Mouse (Mus musculus) megakaryocyte, embryonic 14.5 days (primary cell): ENCODE measurements at regions not wholly inside any gene's neighbourhood (a gene's known extent, or its start where the extent isn't known, plus 50 kb on each side); places are given as distances from the start of the nearest gene placed in this dataset.

ENCODE experiments used
- FLI1 ChIP-seq: IDR thresholded peaks from 2 replicates; pipeline ENCODE4 v1.6.1; 2012; ENCODE audit warnings: low read length, inconsistent platforms, mixed read lengths
- GATA1 ChIP-seq: IDR thresholded peaks from 3 replicates; pipeline ENCODE4 v1.6.1; 2012; ENCODE audit warnings: mixed read lengths, low read length, inconsistent platforms, borderline replicate concordance

DNA sequence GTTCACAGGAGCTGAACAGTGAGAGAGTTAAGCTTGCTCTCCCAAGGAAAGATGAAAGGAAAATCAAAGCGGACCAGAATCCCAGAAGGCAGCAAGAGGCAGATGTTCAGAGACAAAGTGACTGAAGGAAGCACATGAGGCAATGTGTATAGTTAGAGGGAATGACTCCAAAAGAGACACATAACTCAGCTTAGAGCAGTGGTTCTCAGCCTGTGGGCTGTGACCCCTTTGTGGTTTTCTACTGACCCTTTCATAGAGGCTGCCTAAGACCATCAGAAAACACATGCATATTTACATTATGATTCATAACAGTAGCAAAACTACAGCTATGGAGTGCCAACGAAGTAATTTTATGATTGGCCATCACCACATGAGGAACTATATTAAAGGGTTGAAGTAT lies 301.5 kb upstream of the Hnrnpa3 start:
- TF ChIP-seq GATA1 (no peak), FLI1 (no peak)
